Mouse (Mus musculus) heart, embryonic 11.5 days (tissue): Measurements from ENCODE around the gene BC028528. TPM values are rescaled to one million over a fixed set of nuclear protein-coding genes. Genes with fewer than 3 reads are reported as not detected.
A peak's percentile ranks its signal among the peaks of the same experiment; 100 is the strongest.

Source experiments
- ATAC-seq: fragments of 200-750 bp; cut with Nextera tagmentation; replicated peaks from 2 replicates; pipeline ENCODE4 v1.8.0; 2017; ENCODE audit warnings: moderate library complexity; ENCODE audit not compliant: insufficient number of reproducible peaks, low FRiP score, low TSS enrichment
- H3K27ac ChIP-seq: fragments of 300-500 bp; sonication (generic); 2 replicates; pipeline ENCODE4 v1.5.1; 2014; ENCODE audit warnings: mild to moderate bottlenecking, low read depth, low read length
- H3K27me3 ChIP-seq: fragments of 300-500 bp; sonication (generic); 2 replicates; pipeline ENCODE4 v1.6.1; 2014; ENCODE audit warnings: mild to moderate bottlenecking, low read length, mixed read lengths; ENCODE audit not compliant: control insufficient read depth, insufficient read depth
- H3K36me3 ChIP-seq: fragments of 300-500 bp; sonication (generic); 2 replicates; pipeline ENCODE4 v1.6.1; 2014; ENCODE audit warnings: mild to moderate bottlenecking, low read length, moderate library complexity, mixed read lengths; ENCODE audit not compliant: control insufficient read depth, insufficient read depth
- H3K4me1 ChIP-seq: fragments of 300-500 bp; sonication (generic); 2 replicates; pipeline ENCODE4 v1.6.1; 2014; ENCODE audit warnings: low read length; ENCODE audit not compliant: control insufficient read depth, insufficient read depth
- H3K4me2 ChIP-seq: fragments of 300-500 bp; sonication (generic); 2 replicates; pipeline ENCODE4 v1.6.1; 2014; ENCODE audit warnings: mild to moderate bottlenecking, moderate library complexity
- H3K4me3 ChIP-seq: fragments of 300-500 bp; sonication (generic); 2 replicates; pipeline ENCODE4 v1.5.1; 2014; ENCODE audit warnings: low read depth, low read length
- H3K9ac ChIP-seq: fragments of 300-500 bp; sonication (generic); 2 replicates; pipeline ENCODE4 v1.6.1; 2014; ENCODE audit warnings: mild to moderate bottlenecking, low read depth, low read length, moderate library complexity
- H3K9me3 ChIP-seq: fragments of 300-500 bp; sonication (generic); replicated peaks from 2 replicates; pipeline ENCODE4 v1.6.1; 2016; ENCODE audit warnings: low read length; ENCODE audit not compliant: control insufficient read depth
- WGBS: fragments of 180-500 bp; shearing (Covaris S2); extraction: QIAGEN DNeasy Blood & Tissue Kit; methylation state at CpG from one replicate; pipeline ENCODE4 v1.1.7; 2014; ENCODE audit not compliant: insufficient replicate concordance; 5-methylcytosine and 5-hydroxymethylcytosine counted together
- polyA plus RNA-seq: library from polyadenylated mRNA; unstranded; fragments of >200 nt; fragmentation: Nextera tagmentation; extraction: Ambion mirVana; gene quantifications from 2 replicates; pipeline ENCODE4 v1.2.1, GENCODE M21; 2014

Gene BC028528
- polyA plus RNA-seq, 1 experiment from 2014 or later: 29.3 TPM

- Histone ChIP-seq H3K36me3 (no peaks in the 10 kb centered on the region), H3K27me3 (no peaks in the 10 kb centered on the region), H3K4me2 (no peak overlapping the region), H3K9ac (no peak overlapping the region), H3K4me3 (no peak overlapping the region), H3K4me1 (no peaks in the 10 kb centered on the region), H3K27ac (no peak overlapping the region), H3K9me3 (no peaks in the 10 kb centered on the region)
- 65% methylated on average over 7 of the region's 7 CpGs for WGBS
- no peak for ATAC-seq
Observed at GRCm38 (mm10) chr3:95916760-95917159, 25.0 kb upstream of the BC028528 start.

- Histone ChIP-seq H3K36me3 (no peaks in the 10 kb centered on the region), H3K4me2 (no peak overlapping the region), H3K27ac (no peak overlapping the region), H3K4me3 (no peak overlapping the region), H3K9me3 (no peaks in the 10 kb centered on the region), H3K9ac (no peak overlapping the region), H3K27me3 (no peaks in the 10 kb centered on the region), H3K4me1 (no peaks in the 10 kb centered on the region)
- ATAC-seq: no peak
- WGBS: 46% methylated on average over 4 of the region's 4 CpGs
Observed at GRCm38 (mm10) chr3:95914706-95915105, 22.9 kb upstream of the BC028528 start.

DNA sequence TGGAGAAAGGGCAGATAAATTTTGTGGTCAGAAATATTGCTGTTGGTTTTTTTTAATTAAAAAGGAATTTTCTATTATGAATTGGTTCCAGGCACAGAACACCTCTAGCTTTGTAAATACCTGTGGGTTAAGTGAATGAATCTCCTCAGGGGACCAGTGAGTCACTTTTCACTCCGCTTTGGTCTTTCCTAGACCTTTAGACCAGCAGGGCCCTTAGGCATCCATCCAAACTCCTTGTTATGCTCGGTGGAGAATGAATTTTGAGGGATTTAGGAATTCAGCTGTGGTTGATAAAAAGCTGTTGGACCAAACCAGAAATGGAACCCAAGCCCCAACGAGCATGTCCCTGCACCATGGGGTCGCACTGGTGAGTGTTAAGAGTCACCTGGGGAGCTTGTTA, 15.8 kb upstream of the BC028528 start:
- H3K4me3 ChIP-seq: no peak overlapping the region
- H3K27ac ChIP-seq: no peak overlapping the region
- no peak overlapping the region for H3K4me2 ChIP-seq
- ATAC-seq: no peak
- peaks cover 27% of the 10 kb centered on the region for H3K4me1 ChIP-seq
- no peaks in the 10 kb centered on the region for H3K36me3 ChIP-seq
- no peaks in the 10 kb centered on the region for H3K27me3 ChIP-seq
- no peak overlapping the region for H3K9ac ChIP-seq
- no peaks in the 10 kb centered on the region for H3K9me3 ChIP-seq
- WGBS: 40% methylated on average over 4 of the region's 4 CpGs

DNA sequence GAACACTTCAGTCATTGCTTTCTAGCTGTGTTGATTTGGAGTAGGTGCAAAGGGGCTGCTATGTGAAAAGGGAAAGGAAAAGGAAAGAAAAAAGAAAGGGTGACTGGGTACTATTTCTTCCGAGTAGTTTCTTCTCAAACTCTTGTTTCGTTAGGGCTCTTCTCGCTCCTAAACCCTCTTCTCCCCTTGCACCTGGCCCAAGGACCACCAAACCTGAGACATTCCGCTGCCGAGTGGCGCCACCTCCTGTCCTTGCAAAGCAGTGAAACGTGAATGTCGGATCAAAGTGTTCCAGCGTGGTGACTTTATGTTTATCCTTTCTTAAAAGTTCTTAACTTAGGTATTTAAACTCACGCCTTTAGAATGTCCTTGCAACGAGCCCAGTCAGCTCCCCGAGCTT, 15.1 kb upstream of the BC028528 start:
- Histone ChIP-seq H3K4me3 (peak overlapping the region; percentile 32), H3K27ac (no peak overlapping the region), H3K36me3 (no peaks in the 10 kb centered on the region), H3K4me1 (peaks cover 34% of the 10 kb centered on the region), H3K9me3 (no peaks in the 10 kb centered on the region), H3K27me3 (no peaks in the 10 kb centered on the region), H3K9ac (no peak overlapping the region), H3K4me2 (peak overlapping the region; percentile 90)
- under 1% methylated on average over 12 of the region's 12 CpGs for WGBS
- ATAC-seq: no peak

DNA sequence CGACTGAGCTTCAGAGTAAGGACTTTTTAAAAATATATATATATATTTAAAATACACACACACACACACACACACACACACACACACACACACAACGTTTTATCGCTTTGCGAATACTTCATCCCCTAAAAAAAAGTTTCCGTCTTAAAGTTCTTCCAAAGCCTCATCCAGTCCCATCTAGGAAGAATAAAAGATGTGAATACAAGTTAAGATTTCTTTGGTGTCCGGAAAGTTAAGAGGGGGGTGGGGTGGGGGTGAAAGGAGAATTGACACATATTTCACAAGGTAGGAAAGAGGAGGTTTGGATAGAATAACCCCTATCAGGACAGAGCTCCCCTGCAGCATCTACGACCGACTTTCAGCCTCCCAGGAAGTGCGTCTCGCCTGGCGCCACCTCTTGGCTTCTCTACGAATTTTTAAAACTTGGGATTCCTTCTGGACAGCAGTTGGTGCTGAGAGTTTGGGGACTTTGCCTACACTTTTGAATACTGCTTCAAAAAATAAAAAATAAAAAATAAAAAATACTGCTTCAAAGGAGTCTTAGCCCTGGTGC, 14.2 kb upstream of the BC028528 start:
- under 1% methylated on average over 12 of the region's 12 CpGs for WGBS
- H3K9ac ChIP-seq: no peak overlapping the region
- ATAC-seq: no peak
- H3K27me3 ChIP-seq: no peaks in the 10 kb centered on the region
- H3K36me3 ChIP-seq: no peaks in the 10 kb centered on the region
- H3K4me3 ChIP-seq: peak overlapping the region; percentile 48
- peaks cover 35% of the 10 kb centered on the region for H3K4me1 ChIP-seq
- H3K4me2 ChIP-seq: peak overlapping the region; percentile 90
- H3K27ac ChIP-seq: no peak overlapping the region
- H3K9me3 ChIP-seq: no peaks in the 10 kb centered on the region

GRCm38 (mm10) chr3:95905146-95905939, 13.5 kb upstream of the BC028528 start:
- Histone ChIP-seq H3K4me1 (peaks cover 35% of the 10 kb centered on the region), H3K27ac (peak overlapping the region; percentile 69), H3K4me3 (peak overlapping the region; percentile 48), H3K36me3 (no peaks in the 10 kb centered on the region), H3K4me2 (peak overlapping the region; percentile 90), H3K27me3 (no peaks in the 10 kb centered on the region), H3K9ac (peak overlapping the region; percentile 72), H3K9me3 (no peaks in the 10 kb centered on the region)
- peak; percentile 40 for ATAC-seq
- under 1% methylated on average over 18 of the region's 18 CpGs for WGBS

DNA sequence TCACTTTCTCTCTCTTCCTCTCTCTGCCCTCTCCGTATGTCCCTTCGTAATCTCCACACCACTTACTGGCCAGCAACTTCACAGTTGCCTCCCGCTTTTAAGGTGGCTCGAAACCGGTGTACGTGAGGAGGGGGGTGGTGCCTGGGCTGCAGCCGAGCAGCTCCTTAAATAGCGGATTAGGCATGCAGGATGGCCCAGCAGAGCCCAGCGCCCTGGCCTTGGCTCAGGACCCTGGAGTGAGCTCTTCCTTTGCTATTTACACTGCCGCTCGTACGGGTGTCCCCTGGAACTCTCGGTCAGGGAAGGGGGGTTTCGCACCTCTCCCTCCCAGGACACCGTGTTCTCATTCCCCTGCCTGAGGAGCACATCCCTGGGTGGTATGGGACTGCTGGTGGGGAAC, 12.8 kb upstream of the BC028528 start, which contains the start of gene Car14:
Car14 (minus strand) TSS at position 124 of the 400 bp plus-strand sequence.
- peak; percentile 44; the same call in 1 of the 2 replicates for ATAC-seq
- WGBS: 2% methylated on average over 15 of the region's 15 CpGs
- peak within 1 kb of the TSS; percentile 69 for H3K27ac ChIP-seq
- peak within 1 kb of the TSS; percentile 90 for H3K4me2 ChIP-seq
- H3K9me3 ChIP-seq: no peaks in the 10 kb centered on the region
- peaks cover 35% of the 10 kb centered on the region for H3K4me1 ChIP-seq
- peak within 1 kb of the TSS; percentile 48 for H3K4me3 ChIP-seq
- no peaks in the 10 kb centered on the region for H3K27me3 ChIP-seq
- peak within 1 kb of the TSS; percentile 72 for H3K9ac ChIP-seq
- no peaks in the 10 kb centered on the region for H3K36me3 ChIP-seq

DNA sequence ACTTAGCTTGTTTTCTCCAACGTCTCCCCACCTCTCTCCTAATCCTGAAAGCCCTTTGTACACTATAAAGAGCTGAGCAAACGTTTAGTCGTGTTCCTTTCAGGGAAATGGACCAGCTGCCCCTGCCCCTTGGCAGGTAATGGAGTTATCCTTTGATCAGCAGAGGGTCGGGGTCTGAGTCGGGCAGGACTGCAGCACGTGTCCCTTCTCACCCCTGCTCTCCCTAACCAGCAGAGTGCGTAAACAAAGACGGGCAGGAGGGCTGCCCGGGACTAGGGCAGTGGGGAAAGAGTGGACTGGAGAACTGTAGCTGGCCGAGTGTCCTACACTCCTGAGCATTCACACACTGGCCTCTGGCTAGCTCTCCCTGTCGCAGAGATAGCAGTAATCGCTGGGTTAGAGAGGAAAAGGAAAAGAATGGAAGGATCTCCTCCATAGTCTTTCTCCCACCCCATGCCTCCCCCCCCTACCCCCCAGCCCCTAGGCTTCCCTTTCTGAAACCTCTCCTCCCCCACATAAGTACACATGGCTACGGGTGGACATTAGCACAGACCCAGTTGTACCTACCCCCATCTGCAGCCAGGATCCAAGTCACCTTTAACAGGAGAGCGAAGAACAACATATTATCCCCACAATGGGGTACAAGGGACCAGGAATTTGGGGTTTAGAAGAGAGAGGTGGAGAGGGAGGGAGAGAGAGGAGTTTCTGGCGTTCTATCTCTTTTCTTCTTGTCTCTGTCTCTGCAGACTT, 12.1 kb upstream of the BC028528 start:
- no peak for ATAC-seq
- peak overlapping the region; percentile 69 for H3K27ac ChIP-seq
- peak overlapping the region; percentile 72 for H3K9ac ChIP-seq
- H3K4me2 ChIP-seq: peak overlapping the region; percentile 90
- H3K27me3 ChIP-seq: no peaks in the 10 kb centered on the region
- H3K4me3 ChIP-seq: peak overlapping the region; percentile 48
- no peaks in the 10 kb centered on the region for H3K9me3 ChIP-seq
- WGBS: 2% methylated on average over 15 of the region's 15 CpGs
- H3K36me3 ChIP-seq: no peaks in the 10 kb centered on the region
- peaks cover 35% of the 10 kb centered on the region for H3K4me1 ChIP-seq
